Mouse (Mus musculus): ENCODE data around the gene Fbxl16.
"Not testable (repeated sequence)": the region's sequence is repeated elsewhere in the genome, so short reads cannot be mapped to it uniquely, and the experiment has no call there.

DNA sequence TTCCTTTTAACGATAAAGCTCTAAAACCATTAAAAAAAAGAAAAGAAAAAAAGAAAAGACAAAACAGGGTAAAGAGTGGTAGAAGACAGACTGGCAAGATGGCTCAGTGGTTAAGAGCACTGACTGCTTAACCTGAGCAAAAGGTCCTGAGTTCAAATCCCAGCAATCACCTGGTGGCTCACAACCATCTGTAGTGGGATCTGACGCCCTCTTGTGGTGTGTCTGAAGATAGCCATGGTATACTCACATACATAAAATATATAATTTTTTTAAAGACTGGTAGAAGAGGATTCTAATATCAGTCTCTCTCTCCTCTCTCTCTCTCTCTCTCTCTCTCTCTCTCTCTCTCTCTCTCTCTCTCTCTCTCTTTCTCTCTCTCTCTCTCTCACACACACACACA is 1.4 kb upstream of the Fbxl16 start:
- not testable (repeated sequence) for TF ChIP-seq CTCF (IDR thresholded peaks at IDR 0.05); POLR2A (IDR thresholded peaks at IDR 0.05; ENCODE audit: insufficient read depth, low read depth, low read length); EP300 (IDR thresholded peaks at IDR 0.05; ENCODE audit: insufficient read depth, low read depth, low read length)

Measured in heart, adult 2 months (tissue).